Mouse (Mus musculus) MEL (cell line): ENCODE results near the gene Ep400.

Experiments used
- CHD1 ChIP-seq: IDR thresholded peaks from 2 replicates; pipeline ENCODE4 v1.6.1; 2012; ENCODE audit warnings: low read depth, mild to moderate bottlenecking, inconsistent platforms, low read length, improper control_type of control experiment
- CTCF ChIP-seq, 3 experiments: IDR thresholded peaks in 2 of 3; conservative IDR thresholded peaks in 1 of 3; 2 replicates each; pipeline ENCODE4 v1.5.1; 2011 to 2012; ENCODE audit warnings: low read length in 3 of 3, low read depth in 2 of 3, mild to moderate bottlenecking in 2 of 3, improper control_type of control experiment in 1 of 3, inconsistent platforms in 1 of 3, mixed read lengths in 1 of 3, moderate library complexity in 1 of 3; ENCODE audit not compliant: control insufficient read depth in 1 of 3, insufficient read depth in 1 of 3, poor library complexity in 1 of 3, severe bottlenecking in 1 of 3
- E2F4 ChIP-seq: IDR thresholded peaks from 2 replicates; pipeline ENCODE4 v1.6.1; 2011; ENCODE audit warnings: low read depth, low read length, improper control_type of control experiment, borderline replicate concordance
- EP300 ChIP-seq, 2 experiments: IDR thresholded peaks; 2 replicates each; pipeline ENCODE4 v1.6.1; 2011; ENCODE audit warnings: improper control_type of control experiment in 2 of 2, low read length in 2 of 2, low read depth in 1 of 2, mild to moderate bottlenecking in 1 of 2
- ETS1 ChIP-seq: IDR thresholded peaks from 2 replicates; pipeline ENCODE4 v1.6.1; 2012; ENCODE audit warnings: low read depth, mild to moderate bottlenecking, inconsistent platforms, low read length, improper control_type of control experiment, moderate library complexity
- HCFC1 ChIP-seq: IDR thresholded peaks from 2 replicates; pipeline ENCODE4 v1.6.1; 2012; ENCODE audit warnings: low read depth, mild to moderate bottlenecking, inconsistent platforms, low read length, improper control_type of control experiment, moderate library complexity
- MAX ChIP-seq: IDR thresholded peaks from 2 replicates; pipeline ENCODE4 v1.6.1; 2011; ENCODE audit warnings: low read length, improper control_type of control experiment
- MYC ChIP-seq: IDR thresholded peaks from 2 replicates; pipeline ENCODE4 v1.6.1; 2011; ENCODE audit warnings: low read depth, mild to moderate bottlenecking, low read length, improper control_type of control experiment, moderate library complexity
- POLR2A ChIP-seq, 2 experiments: IDR thresholded peaks; 2 replicates each; pipeline ENCODE4 v1.6.1; 2011 to 2012; ENCODE audit warnings: low read length in 2 of 2, mild to moderate bottlenecking in 2 of 2, control low read depth in 1 of 2, improper control_type of control experiment in 1 of 2, low read depth in 1 of 2, moderate library complexity in 1 of 2; ENCODE audit not compliant: control insufficient read depth in 1 of 2, insufficient read depth in 1 of 2, poor library complexity in 1 of 2
- POLR2AphosphoS2 ChIP-seq: IDR thresholded peaks from 2 replicates; pipeline ENCODE4 v1.6.1; 2011; ENCODE audit warnings: low read length, improper control_type of control experiment
- RCOR1 ChIP-seq: IDR thresholded peaks from 2 replicates; pipeline ENCODE4 v1.6.1; 2012; ENCODE audit warnings: low read depth, mild to moderate bottlenecking, inconsistent platforms, low read length, improper control_type of control experiment
- UBTF ChIP-seq: IDR thresholded peaks from 2 replicates; pipeline ENCODE4 v1.6.1; 2012; ENCODE audit warnings: low read depth, mild to moderate bottlenecking, inconsistent platforms, low read length, improper control_type of control experiment, moderate library complexity, borderline replicate concordance; ENCODE audit not compliant: insufficient read depth
- USF1 ChIP-seq: IDR thresholded peaks from 2 replicates; pipeline ENCODE4 v1.6.1; 2014; ENCODE audit warnings: low read depth, mild to moderate bottlenecking, inconsistent platforms, low read length, improper control_type of control experiment, moderate library complexity
- ZNF384 ChIP-seq: IDR thresholded peaks from 2 replicates; pipeline ENCODE4 v1.6.1; 2012; ENCODE audit warnings: low read depth, mild to moderate bottlenecking, inconsistent platforms, low read length, improper control_type of control experiment

DNA sequence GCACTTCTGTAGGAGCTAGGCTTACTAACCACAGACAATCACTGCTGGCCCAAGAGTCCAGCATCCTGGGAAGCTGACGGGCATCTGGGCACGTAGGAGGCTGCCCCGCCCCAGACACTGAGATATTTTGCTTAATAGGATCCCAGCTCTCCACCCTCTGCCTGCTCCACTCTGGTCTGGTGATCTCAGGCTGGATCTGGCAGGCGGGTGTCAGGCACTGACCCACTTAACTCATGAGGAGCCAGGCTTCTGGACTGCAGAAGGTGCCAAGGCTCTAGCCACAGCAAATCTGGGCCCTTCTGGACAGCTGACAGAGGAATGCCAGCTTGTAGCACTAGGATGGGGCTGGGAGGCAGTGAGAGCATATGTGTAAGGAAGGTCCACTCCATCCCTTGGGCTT is 31.7 kb upstream of the Ep400 start:
- no peak for TF ChIP-seq E2F4
- TF ChIP-seq POLR2AphosphoS2 = no peak
- no peak for TF ChIP-seq HCFC1
- no peak for TF ChIP-seq MYC
- no peak for TF ChIP-seq UBTF
- TF ChIP-seq POLR2A (IDR thresholded peaks at IDR 0.05; ENCODE audit: control insufficient read depth in 1 of 2, insufficient read depth in 1 of 2, low read depth in 1 of 2, low read length in 2 of 2, poor library complexity in 1 of 2) = no peak
- no peak for TF ChIP-seq MAX
- no peak for TF ChIP-seq CTCF (IDR thresholded peaks at IDR 0.05 in 2 of 3, conservative IDR thresholded peaks at IDR 0.05 in 1 of 3; ENCODE audit: control insufficient read depth in 1 of 3, insufficient read depth in 1 of 3, low read depth in 2 of 3, low read length in 3 of 3, poor library complexity in 1 of 3, severe bottlenecking in 1 of 3)
- TF ChIP-seq USF1 = no peak
- TF ChIP-seq EP300 (IDR thresholded peaks at IDR 0.05; ENCODE audit: low read depth in 1 of 2, low read length in 2 of 2) = no peak
- TF ChIP-seq ZNF384 = no peak
- no peak for TF ChIP-seq CHD1
- TF ChIP-seq ETS1 = no peak
- TF ChIP-seq RCOR1 = no peak
